Comparison of ENCODE assay signal across 9 mouse cellular contexts in the genomic region with DNA sequence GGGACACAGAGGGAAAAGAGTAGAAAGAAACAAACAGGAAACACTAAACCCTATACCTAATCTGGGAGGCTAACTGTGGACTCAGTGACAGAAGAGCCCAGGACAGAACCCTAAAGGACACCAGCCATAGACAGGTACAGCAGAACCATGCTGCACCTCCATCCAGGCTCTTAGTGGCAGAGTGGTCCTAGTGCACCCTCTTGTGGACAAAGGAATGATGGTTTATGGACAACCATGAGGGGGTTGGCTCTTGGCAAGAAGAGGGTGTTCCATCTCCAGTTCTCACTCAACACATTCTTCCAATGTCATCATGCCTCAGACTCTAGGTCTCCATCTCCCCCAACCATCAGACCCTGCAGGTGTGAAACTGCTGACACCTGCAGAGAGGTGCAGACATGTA. TPM values are rescaled to one million over a fixed set of nuclear protein-coding genes. Genes with fewer than 3 reads are reported as not detected.
DNase-seq lines count a peak whose midpoint lies in the region; ATAC-seq lines count a peak whose summit lies in the region.
"Had no signal": no experiment of that assay in that cellular context is flagged by ENCODE, and none has a peak within 500 bp of the region (broad histone marks: within the 10 kb centered on the region; RNA-seq: fewer than 3 reads in every experiment).

No protein-coding gene starts in this region.

- no peak overlapping the region for H3K9ac ChIP-seq in neural tube, embryonic 15.5 days (replicated peaks)
- H3K9ac ChIP-seq in hindbrain, embryonic 15.5 days = no peak overlapping the region
- H3K9ac ChIP-seq in stomach, embryonic 15.5 days = no peak overlapping the region

- no peak overlapping the region for H3K27ac ChIP-seq in neural tube, embryonic 15.5 days (replicated peaks)
- no peak overlapping the region for H3K27ac ChIP-seq in hindbrain, embryonic 15.5 days (replicated peaks)
- no peak overlapping the region for H3K27ac ChIP-seq in stomach, embryonic 15.5 days

- no peak overlapping the region for H3K4me2 ChIP-seq in neural tube, embryonic 15.5 days
- no peak overlapping the region for H3K4me2 ChIP-seq in hindbrain, embryonic 15.5 days
- H3K4me2 ChIP-seq in stomach, embryonic 15.5 days = no peak overlapping the region

- H3K9me3 ChIP-seq in neural tube, embryonic 15.5 days (replicated peaks) = no peaks in the 10 kb centered on the region
- H3K9me3 ChIP-seq in hindbrain, embryonic 15.5 days = no peaks in the 10 kb centered on the region
- no peaks in the 10 kb centered on the region for H3K9me3 ChIP-seq in stomach, embryonic 15.5 days

- no peaks in the 10 kb centered on the region for H3K36me3 ChIP-seq in neural tube, embryonic 15.5 days
- H3K36me3 ChIP-seq in hindbrain, embryonic 15.5 days = peaks cover 4% of the 10 kb centered on the region; the same call in 1 of the 2 replicates
- H3K36me3 ChIP-seq in stomach, embryonic 15.5 days = no peaks in the 10 kb centered on the region

- peak; percentile 55 for DNase-seq in neural tube, embryonic 10.5 days (ENCODE audit: extremely low spot score, low spot score)
- DNase-seq in cerebellum, adult 11 months = peak; percentile 70
- peak; percentile 86 for DNase-seq in gastrocnemius, adult 18-20 months (ENCODE audit: low spot score)
- peak; percentile 45 to 68 for DNase-seq in layer of hippocampus, postnatal 14 days (ENCODE audit: low spot score in 2 of 2)
- DNase-seq in lung, postnatal 4 days = peak; percentile 40 to 78

- no peak for ATAC-seq in neural tube, embryonic 15.5 days (ENCODE audit: low FRiP score)
- ATAC-seq in hindbrain, embryonic 15.5 days (ENCODE audit: low FRiP score, low read depth) = peak; percentile 58; the same call in 1 of the 2 replicates
- ATAC-seq in stomach, embryonic 15.5 days (ENCODE audit: insufficient read depth, low FRiP score, low read depth) = peak; percentile 52; the same call in 1 of the 2 replicates

- no peaks in the 10 kb centered on the region for H3K4me1 ChIP-seq in neural tube, embryonic 15.5 days
- no peaks in the 10 kb centered on the region for H3K4me1 ChIP-seq in hindbrain, embryonic 15.5 days (replicated peaks)
- no peaks in the 10 kb centered on the region for H3K4me1 ChIP-seq in stomach, embryonic 15.5 days

- no peaks in the 10 kb centered on the region for H3K27me3 ChIP-seq in neural tube, embryonic 15.5 days (replicated peaks)
- H3K27me3 ChIP-seq in hindbrain, embryonic 15.5 days = no peaks in the 10 kb centered on the region
- H3K27me3 ChIP-seq in stomach, embryonic 15.5 days (replicated peaks) = no peaks in the 10 kb centered on the region

- no peak overlapping the region for H3K4me3 ChIP-seq in neural tube, embryonic 15.5 days (replicated peaks)
- no peak overlapping the region for H3K4me3 ChIP-seq in hindbrain, embryonic 15.5 days
- H3K4me3 ChIP-seq in stomach, embryonic 15.5 days (replicated peaks) = no peak overlapping the region
- H3K4me3 ChIP-seq: myocyte had no signal

RNA-seq across cellular contexts. Expression of a gene that starts 11.8 kb away (rescaled TPM):
- 219 and 243 TPM in 2 replicates for polyA plus RNA-seq in neural tube, embryonic 15.5 days (2015; fragmentation: Nextera tagmentation; extraction: Ambion mirVana)
- total RNA-seq in gastrocnemius, adult 18-20 months (2021) = 10 to 100 TPM; 40.1 to 42.7 TPM
- 222 and 231 TPM in 2 replicates for polyA plus RNA-seq in hindbrain, embryonic 15.5 days (2015; fragmentation: Nextera tagmentation; extraction: Ambion mirVana)
- total RNA-seq in layer of hippocampus, postnatal 14 days (2021) = 100 to 1,000 TPM; 321 to 323 TPM
- 73.2 and 75.8 TPM in 2 replicates for polyA plus RNA-seq in stomach, embryonic 15.5 days (2015; fragmentation: Nextera tagmentation; extraction: Ambion mirVana)

RNA-seq across cellular contexts. Expression of a gene that starts 35.5 kb away (rescaled TPM):
- polyA plus RNA-seq in neural tube, embryonic 15.5 days (2015; fragmentation: Nextera tagmentation; extraction: Ambion mirVana) = 1.0 and 1.1 TPM in 2 replicates
- total RNA-seq in gastrocnemius, adult 18-20 months (2021) = under 1 TPM in 1 of 2 experiments, not detected in 1; 0.11 TPM
- 7.2 and 9.7 TPM in 2 replicates for polyA plus RNA-seq in hindbrain, embryonic 15.5 days (2015; fragmentation: Nextera tagmentation; extraction: Ambion mirVana)
- under 1 TPM; 0.18 to 0.21 TPM for total RNA-seq in layer of hippocampus, postnatal 14 days (2021)
- 2.5 and 2.7 TPM in 2 replicates for polyA plus RNA-seq in stomach, embryonic 15.5 days (2015; fragmentation: Nextera tagmentation; extraction: Ambion mirVana)

RNA-seq across cellular contexts. Expression of a gene that starts 51.0 kb away (rescaled TPM):
- 34.0 and 37.4 TPM in 2 replicates for polyA plus RNA-seq in neural tube, embryonic 15.5 days (2015; fragmentation: Nextera tagmentation; extraction: Ambion mirVana)
- total RNA-seq in gastrocnemius, adult 18-20 months (2021) = 10 to 100 TPM; 17.1 to 21.7 TPM
- 35.2 and 39.3 TPM in 2 replicates for polyA plus RNA-seq in hindbrain, embryonic 15.5 days (2015; fragmentation: Nextera tagmentation; extraction: Ambion mirVana)
- total RNA-seq in layer of hippocampus, postnatal 14 days (2021) = 10 to 100 TPM; 81.6 to 86.9 TPM
- 21.0 and 23.4 TPM in 2 replicates for polyA plus RNA-seq in stomach, embryonic 15.5 days (2015; fragmentation: Nextera tagmentation; extraction: Ambion mirVana)

RNA-seq across cellular contexts. Expression of a gene that starts 57.4 kb away (rescaled TPM):
- 36.6 and 36.8 TPM in 2 replicates for polyA plus RNA-seq in neural tube, embryonic 15.5 days (2015; fragmentation: Nextera tagmentation; extraction: Ambion mirVana)
- total RNA-seq in gastrocnemius, adult 18-20 months (2021) = 10 to 100 TPM; 10.3 to 11.6 TPM
- 39.8 and 41.9 TPM in 2 replicates for polyA plus RNA-seq in hindbrain, embryonic 15.5 days (2015; fragmentation: Nextera tagmentation; extraction: Ambion mirVana)
- total RNA-seq in layer of hippocampus, postnatal 14 days (2021) = 10 to 100 TPM; 20.8 to 22.4 TPM
- 32.2 and 34.7 TPM in 2 replicates for polyA plus RNA-seq in stomach, embryonic 15.5 days (2015; fragmentation: Nextera tagmentation; extraction: Ambion mirVana)
